Mouse (Mus musculus): ENCODE data around the gene Etv6. TPM values are rescaled to one million over a fixed set of nuclear protein-coding genes. Genes with fewer than 3 reads are reported as not detected.

The Etv6 gene
- polyA plus RNA-seq, 1 experiment = not detected

DNA sequence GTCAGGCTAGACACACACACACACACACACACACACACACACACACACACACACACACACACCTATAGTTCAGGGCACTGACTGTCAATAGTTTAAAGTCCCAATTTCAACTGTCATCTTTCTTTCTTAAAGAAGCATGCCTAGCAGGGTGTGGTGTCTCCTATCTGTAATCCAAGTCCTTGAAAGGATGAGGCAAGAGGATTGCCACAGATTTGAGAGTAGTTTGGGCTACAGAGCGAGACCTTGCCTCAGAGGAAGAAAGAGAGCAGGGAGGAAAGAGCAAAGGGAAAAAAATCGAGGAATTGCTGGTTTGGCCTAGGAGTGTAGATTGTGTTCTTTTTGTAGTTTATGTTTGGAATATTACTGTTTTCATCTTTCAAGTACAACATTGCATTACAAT lies 9.2 kb upstream of the Etv6 start:
- no peak overlapping the region for H3K4me3 ChIP-seq (ENCODE audit: insufficient read depth, low read depth, low read length)
- H3K4me1 ChIP-seq (ENCODE audit: control insufficient read depth, insufficient read depth, low read length) = no peaks in the 10 kb centered on the region
- H3K27ac ChIP-seq (ENCODE audit: insufficient read depth, low read depth, low read length) = no peak overlapping the region
- WGBS = 88% methylated on average over 2 of the region's 2 CpGs
- TF ChIP-seq POLR2A (IDR thresholded peaks at IDR 0.05; ENCODE audit: insufficient read depth, low read depth, low read length) (no peak), CTCF (IDR thresholded peaks at IDR 0.05; ENCODE audit: insufficient read depth, low read depth, low read length) (no peak)

DNA sequence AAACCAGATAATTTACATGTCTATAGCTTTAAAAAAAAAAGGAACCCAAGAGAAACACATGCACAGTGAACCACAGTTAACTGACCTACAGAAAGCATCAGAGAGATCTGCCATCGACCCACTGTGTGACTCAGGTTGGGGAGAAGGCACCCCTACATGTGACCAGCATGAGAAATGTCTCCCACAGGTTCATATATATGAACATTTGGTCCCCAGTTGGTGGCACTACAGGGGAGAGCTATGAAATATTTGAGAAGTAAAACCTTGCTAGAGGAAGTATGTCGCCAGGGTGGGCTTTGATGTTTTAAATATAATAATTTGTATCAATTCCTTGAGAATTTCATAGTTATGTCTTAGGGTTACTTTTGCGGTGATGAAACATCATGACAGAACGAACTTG lies 8.5 kb upstream of the Etv6 start:
- no peak overlapping the region for H3K27ac ChIP-seq (ENCODE audit: insufficient read depth, low read depth, low read length)
- no peaks in the 10 kb centered on the region for H3K4me1 ChIP-seq (ENCODE audit: control insufficient read depth, insufficient read depth, low read length)
- WGBS = 87% methylated on average over 4 of the region's 4 CpGs
- TF ChIP-seq POLR2A (IDR thresholded peaks at IDR 0.05; ENCODE audit: insufficient read depth, low read depth, low read length) = no peak
- H3K4me3 ChIP-seq (ENCODE audit: insufficient read depth, low read depth, low read length) = no peak overlapping the region

DNA sequence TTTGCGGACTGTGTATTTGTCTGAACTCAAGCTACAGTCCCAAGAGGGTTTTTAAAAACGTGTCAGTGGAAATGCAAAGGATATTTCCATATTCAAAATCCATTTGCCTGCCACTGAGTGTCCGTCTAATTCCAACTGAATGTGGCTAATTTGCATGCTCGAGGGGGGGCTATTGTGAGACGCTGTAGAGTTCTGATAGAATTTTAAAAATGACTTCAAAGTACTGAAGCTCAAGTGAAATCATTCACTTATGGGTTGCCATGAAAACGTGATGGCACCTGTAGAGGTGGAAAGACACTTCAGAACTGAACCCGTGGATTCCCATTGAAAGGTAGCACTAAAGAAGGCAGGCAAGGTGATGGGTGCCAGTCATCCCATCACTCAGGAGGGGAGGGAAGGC lies 3.0 kb upstream of the Etv6 start:
- no peaks in the 10 kb centered on the region; the same call in 1 of the 2 replicates for H3K4me1 ChIP-seq (ENCODE audit: control insufficient read depth, insufficient read depth, low read length)
- H3K4me3 ChIP-seq (ENCODE audit: insufficient read depth, low read depth, low read length) = no peak overlapping the region
- WGBS = 40% methylated on average over 7 of the region's 7 CpGs
- TF ChIP-seq POLR2A (IDR thresholded peaks at IDR 0.05; ENCODE audit: insufficient read depth, low read depth, low read length) = no peak
- TF ChIP-seq CTCF (IDR thresholded peaks at IDR 0.05; ENCODE audit: insufficient read depth, low read depth, low read length) = no peak
- no peak overlapping the region for H3K27ac ChIP-seq (ENCODE audit: insufficient read depth, low read depth, low read length)

DNA sequence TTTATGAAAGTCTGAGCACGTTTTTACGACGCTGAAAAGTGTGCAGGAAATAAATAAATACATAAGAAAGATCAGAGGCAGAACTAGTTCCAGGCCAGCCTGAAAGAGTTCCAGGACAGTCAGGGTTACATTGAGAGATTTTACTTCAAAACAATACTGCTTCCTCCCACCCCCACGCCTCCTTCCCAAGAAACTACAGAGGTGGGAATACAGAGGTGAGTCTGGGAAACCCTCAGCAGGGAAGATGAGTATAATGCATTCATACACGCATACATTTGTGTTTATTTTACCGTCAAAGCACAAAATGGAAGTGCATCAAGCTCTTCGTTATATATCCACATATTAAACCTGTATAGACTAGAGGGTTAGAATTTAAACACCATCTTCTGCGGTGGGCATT lies 1.1 kb upstream of the Etv6 start:
- Histone ChIP-seq H3K4me1 (ENCODE audit: control insufficient read depth, insufficient read depth, low read length) (peaks cover 6% of the 10 kb centered on the region), H3K4me3 (ENCODE audit: insufficient read depth, low read depth, low read length) (peak overlapping the region; percentile 78), H3K27ac (ENCODE audit: insufficient read depth, low read depth, low read length) (peak overlapping the region; percentile 98)
- WGBS = 1% methylated on average over 8 of the region's 8 CpGs
- TF ChIP-seq CTCF (IDR thresholded peaks at IDR 0.05; ENCODE audit: insufficient read depth, low read depth, low read length) (no peak), POLR2A (IDR thresholded peaks at IDR 0.05; ENCODE audit: insufficient read depth, low read depth, low read length) (no peak)

DNA sequence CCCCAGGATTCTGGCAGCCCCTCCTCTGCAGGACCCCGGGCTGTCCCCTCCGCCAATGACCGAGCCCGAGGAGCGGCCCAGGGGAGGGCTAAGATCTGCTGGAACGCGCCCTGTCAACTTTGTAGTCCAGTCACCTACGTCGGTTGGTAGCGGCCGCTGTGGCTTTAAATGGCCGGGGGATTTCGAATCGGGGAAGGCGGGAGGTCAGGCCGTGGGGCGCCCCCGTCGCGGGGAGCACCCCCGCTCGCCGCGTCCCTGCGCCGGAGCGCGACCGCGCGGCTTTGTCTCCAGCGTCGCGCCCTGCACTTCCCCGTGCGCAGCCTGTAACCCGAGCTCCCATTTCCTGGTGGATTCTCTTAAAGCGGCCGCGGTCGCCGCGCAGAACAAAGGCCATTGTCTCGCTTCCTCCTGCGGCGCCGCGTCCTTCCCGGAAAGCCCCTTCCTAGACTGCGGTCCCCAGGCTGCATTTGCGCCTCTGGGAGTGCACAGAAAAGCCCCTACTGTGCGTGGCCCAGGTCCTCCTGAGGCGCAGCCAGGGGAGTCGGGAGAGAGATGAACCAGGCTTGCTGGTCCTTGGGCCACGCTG lies 503 bp upstream of the Etv6 start:
- Histone ChIP-seq H3K27ac (ENCODE audit: insufficient read depth, low read depth, low read length) (peak overlapping the region; percentile 98), H3K4me3 (ENCODE audit: insufficient read depth, low read depth, low read length) (peak overlapping the region; percentile 78), H3K4me1 (ENCODE audit: control insufficient read depth, insufficient read depth, low read length) (peaks cover 6% of the 10 kb centered on the region)
- no peak for TF ChIP-seq CTCF (IDR thresholded peaks at IDR 0.05; ENCODE audit: insufficient read depth, low read depth, low read length)
- TF ChIP-seq POLR2A (IDR thresholded peaks at IDR 0.05; ENCODE audit: insufficient read depth, low read depth, low read length) = peak; percentile 43; the same call in 1 of the 2 replicates
- WGBS = under 1% methylated on average over 55 of the region's 55 CpGs

DNA sequence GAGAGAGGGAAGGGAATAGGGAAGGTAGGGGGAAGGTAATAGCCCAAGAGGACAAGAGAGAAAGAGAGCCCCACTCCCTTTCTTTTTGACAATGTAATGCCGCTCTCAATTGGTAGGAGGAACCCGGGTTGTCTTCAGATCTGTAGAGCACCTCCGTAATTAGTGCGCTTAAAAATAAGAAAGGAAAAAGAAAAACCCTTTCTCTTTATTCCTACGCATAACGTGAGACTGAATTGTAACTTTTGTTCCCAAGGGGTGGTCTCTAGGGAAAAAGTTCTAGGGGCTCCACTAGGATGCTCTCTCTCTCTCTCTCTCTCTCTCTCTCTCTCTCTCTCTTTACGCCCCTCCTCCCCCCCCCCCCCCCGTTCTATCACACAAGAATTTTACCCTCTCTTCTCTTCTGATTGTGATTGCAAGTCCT lies 1.0 kb downstream of the Etv6 start:
- Histone ChIP-seq H3K4me1 (ENCODE audit: control insufficient read depth, insufficient read depth, low read length) (peaks cover 9% of the 10 kb centered on the region), H3K27ac (ENCODE audit: insufficient read depth, low read depth, low read length) (peak overlapping the region; percentile 98; the same call in 1 of the 2 replicates), H3K4me3 (ENCODE audit: insufficient read depth, low read depth, low read length) (peak overlapping the region; percentile 78)
- whole genome bisulfite sequencing = under 1% methylated on average over 7 of the region's 8 CpGs
- TF ChIP-seq CTCF (IDR thresholded peaks at IDR 0.05; ENCODE audit: insufficient read depth, low read depth, low read length) (no peak), POLR2A (IDR thresholded peaks at IDR 0.05; ENCODE audit: insufficient read depth, low read depth, low read length) (no peak)

DNA sequence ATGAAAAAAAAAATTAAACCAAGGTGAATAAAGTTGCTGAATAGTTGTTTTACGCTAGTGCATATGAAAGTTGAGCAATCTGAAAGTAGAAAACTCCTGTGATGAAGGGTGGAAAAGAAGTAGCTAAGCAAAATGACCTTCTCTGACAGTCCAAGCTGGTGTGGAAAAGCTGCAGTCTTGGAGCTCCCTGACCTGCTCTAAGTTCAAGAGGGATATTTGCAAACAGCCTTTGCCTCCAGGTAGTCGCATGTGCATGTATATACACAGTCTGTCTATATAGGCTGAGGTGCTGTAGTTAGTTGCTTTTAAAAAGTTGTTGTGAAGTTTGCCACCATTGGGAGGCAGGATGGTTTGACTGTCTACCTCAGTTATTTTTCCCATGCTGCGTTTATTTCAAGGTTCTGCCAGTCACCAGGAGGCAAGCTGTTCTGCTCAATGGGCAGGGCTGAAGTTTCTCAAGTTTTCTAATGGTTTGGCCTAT lies 1.5 kb downstream of the Etv6 start:
- no peak overlapping the region for H3K4me3 ChIP-seq (ENCODE audit: insufficient read depth, low read depth, low read length)
- H3K27ac ChIP-seq (ENCODE audit: insufficient read depth, low read depth, low read length) = no peak overlapping the region
- peaks cover 14% of the 10 kb centered on the region for H3K4me1 ChIP-seq (ENCODE audit: control insufficient read depth, insufficient read depth, low read length)
- 26% methylated on average over 3 of the region's 3 CpGs for WGBS
- TF ChIP-seq POLR2A (IDR thresholded peaks at IDR 0.05; ENCODE audit: insufficient read depth, low read depth, low read length) = no peak
- no peak for TF ChIP-seq CTCF (IDR thresholded peaks at IDR 0.05; ENCODE audit: insufficient read depth, low read depth, low read length)

DNA sequence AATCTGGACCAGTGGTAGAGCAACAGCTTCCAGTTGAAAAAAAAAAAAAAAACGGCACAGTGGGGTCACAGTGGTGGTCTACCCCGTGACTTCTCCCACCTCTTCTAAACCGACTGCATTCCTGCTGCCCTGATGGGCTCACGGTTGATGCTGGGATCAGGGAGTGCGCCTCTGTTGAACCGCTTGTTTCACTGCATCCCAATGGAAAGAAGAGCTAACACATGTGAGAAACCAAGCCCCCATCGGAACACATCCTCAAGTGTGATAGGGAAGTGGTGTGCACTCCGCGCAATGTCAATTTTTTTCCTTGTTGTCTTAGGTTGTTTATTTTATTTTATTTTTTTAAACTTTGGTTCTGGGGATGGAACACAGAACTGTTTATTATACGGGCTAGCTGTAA lies 2.5 kb downstream of the Etv6 start:
- TF ChIP-seq POLR2A (IDR thresholded peaks at IDR 0.05; ENCODE audit: insufficient read depth, low read depth, low read length) = no peak
- no peak for TF ChIP-seq CTCF (IDR thresholded peaks at IDR 0.05; ENCODE audit: insufficient read depth, low read depth, low read length)
- H3K4me3 ChIP-seq (ENCODE audit: insufficient read depth, low read depth, low read length) = peak overlapping the region; percentile 14; the same call in 1 of the 2 replicates
- H3K27ac ChIP-seq (ENCODE audit: insufficient read depth, low read depth, low read length) = no peak overlapping the region
- peaks cover 16% of the 10 kb centered on the region for H3K4me1 ChIP-seq (ENCODE audit: control insufficient read depth, insufficient read depth, low read length)
- 55% methylated on average over 10 of the region's 10 CpGs for WGBS

DNA sequence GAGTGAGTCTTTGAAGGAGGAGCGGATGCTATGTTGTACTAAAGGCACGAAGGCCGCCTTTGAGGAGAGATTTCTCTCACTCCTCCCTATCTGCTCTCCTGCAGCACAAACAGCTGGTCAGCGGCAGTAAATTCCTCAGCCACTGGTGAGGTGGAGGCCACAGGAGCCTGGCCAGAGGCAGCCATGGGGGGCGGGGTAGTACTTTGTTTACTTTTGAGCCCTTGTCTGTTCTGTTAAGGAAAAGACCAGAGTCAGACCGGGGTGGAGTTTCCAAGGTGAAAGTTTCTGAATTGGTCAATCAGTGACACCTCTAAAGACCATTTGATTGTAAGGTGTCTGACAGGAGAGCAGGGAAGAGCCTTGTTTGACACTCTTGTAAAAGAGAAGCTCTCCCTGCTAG lies 3.4 kb downstream of the Etv6 start:
- Histone ChIP-seq H3K4me1 (ENCODE audit: control insufficient read depth, insufficient read depth, low read length) (peaks cover 18% of the 10 kb centered on the region), H3K4me3 (ENCODE audit: insufficient read depth, low read depth, low read length) (no peak overlapping the region), H3K27ac (ENCODE audit: insufficient read depth, low read depth, low read length) (no peak overlapping the region)
- WGBS = 74% methylated on average over 6 of the region's 6 CpGs
- TF ChIP-seq CTCF (IDR thresholded peaks at IDR 0.05; ENCODE audit: insufficient read depth, low read depth, low read length) (no peak), POLR2A (IDR thresholded peaks at IDR 0.05; ENCODE audit: insufficient read depth, low read depth, low read length) (no peak)
